Mouse (Mus musculus) c-Kit-negative CD71-positive TER-119-positive erythroid progenitor cells, embryonic 14.5 days (primary cell): ENCODE results near the gene Gpr162.
"Not testable (repeated sequence)": the region's sequence is repeated elsewhere in the genome, so short reads cannot be mapped to it uniquely, and the experiment has no call there.

ENCODE experiments used
- DNase-seq: peaks from one replicate; pipeline ENCODE4 v3.0.0-alpha.2; 2013; ENCODE audit warnings: low read depth, low spot score

Gpr162 gene

DNA sequence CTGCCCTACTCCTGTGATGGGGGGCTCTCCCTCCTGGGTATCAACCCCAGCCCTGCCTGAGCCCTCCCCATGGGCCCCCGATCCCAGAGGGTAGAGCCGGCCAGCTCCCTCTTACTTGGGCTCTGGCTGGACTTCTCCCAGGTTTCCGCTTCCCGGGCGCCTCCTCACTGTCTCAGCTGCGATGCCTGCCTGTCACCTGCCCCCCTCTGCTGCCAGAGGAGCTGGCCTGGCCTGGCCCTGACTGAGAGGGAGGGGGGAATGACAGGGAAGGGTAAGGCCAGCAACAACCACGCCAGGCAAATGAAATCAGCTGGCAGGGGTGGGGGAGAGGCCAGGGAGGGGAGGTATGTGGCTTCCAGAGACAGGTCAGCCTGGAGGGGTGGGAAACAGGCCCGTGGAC, 24.0 kb downstream of the Gpr162 start:
- DNase-seq, result no peak

DNA sequence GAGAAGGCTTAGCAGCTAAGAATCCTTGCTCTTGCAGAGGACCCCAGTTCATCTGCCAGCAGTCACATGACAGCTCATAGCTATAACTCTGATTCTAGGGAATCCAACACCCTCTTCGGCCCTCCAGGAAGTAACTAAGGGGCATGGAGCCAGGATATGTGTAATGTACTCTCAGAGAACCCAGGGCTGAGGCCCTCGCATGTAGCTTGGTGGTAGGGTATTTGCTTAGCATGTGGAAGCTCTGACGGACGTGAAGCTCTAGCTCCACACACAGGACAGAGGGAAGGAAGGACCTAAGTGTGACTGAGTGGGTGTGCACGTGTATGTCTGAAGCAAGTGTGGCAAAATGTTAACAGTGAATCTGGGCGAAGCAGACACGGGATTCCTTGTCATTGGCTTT, 27.4 kb downstream of the Gpr162 start:
- no peak for DNase-seq

DNA sequence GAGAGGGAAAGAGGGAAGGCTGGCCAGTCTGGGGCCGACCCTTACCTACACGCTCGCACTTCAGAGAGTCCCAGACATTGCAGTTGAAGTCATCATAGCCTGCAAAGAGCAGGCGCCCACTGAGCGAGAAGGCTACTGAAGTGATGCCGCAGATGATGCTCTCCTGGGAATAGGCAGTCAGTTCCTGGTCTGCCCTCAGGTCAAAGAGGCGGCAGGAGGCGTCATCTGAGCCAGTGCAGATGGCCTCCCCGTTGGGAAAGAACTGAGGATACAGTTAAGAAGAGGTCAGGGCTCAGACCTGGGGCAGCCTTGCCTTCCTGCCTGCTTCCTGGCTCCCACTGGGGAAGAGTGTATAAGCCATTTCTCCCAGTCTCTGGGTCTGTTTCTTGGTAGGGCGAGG, 28.3 kb downstream of the Gpr162 start:
- no peak for DNase-seq

GRCm38 (mm10) chr6:124834512-124835081, 29.2 kb downstream of the Gpr162 start:
- no peak for DNase-seq

DNA sequence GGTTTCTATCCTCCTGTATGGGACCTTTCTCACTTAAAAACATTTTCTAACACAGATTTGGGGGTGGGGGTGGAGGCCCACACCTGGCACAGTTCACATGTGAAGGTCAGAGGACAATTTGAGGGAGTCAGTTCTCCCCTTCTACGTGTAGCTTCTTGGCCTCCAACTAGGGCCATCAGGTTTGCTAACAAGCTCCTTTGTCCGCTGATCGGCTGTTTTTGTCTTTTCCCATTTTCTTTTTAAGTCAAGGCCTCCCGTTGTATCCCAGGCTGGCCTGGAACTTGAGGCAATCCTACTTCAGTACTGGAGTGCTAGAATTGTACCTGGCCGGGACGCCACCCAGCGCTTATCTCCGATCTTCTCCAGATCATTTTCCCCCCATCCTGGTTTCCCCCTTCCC, 32.1 kb downstream of the Gpr162 start:
- DNase-seq, result no peak

GRCm38 (mm10) chr6:124831199-124831598, 32.6 kb downstream of the Gpr162 start:
- not testable (repeated sequence) for DNase-seq

- DNase-seq, result peak; percentile 91
Measured at GRCm38 (mm10) chr6:124829799-124830700, 33.7 kb downstream of the Gpr162 start.

DNA sequence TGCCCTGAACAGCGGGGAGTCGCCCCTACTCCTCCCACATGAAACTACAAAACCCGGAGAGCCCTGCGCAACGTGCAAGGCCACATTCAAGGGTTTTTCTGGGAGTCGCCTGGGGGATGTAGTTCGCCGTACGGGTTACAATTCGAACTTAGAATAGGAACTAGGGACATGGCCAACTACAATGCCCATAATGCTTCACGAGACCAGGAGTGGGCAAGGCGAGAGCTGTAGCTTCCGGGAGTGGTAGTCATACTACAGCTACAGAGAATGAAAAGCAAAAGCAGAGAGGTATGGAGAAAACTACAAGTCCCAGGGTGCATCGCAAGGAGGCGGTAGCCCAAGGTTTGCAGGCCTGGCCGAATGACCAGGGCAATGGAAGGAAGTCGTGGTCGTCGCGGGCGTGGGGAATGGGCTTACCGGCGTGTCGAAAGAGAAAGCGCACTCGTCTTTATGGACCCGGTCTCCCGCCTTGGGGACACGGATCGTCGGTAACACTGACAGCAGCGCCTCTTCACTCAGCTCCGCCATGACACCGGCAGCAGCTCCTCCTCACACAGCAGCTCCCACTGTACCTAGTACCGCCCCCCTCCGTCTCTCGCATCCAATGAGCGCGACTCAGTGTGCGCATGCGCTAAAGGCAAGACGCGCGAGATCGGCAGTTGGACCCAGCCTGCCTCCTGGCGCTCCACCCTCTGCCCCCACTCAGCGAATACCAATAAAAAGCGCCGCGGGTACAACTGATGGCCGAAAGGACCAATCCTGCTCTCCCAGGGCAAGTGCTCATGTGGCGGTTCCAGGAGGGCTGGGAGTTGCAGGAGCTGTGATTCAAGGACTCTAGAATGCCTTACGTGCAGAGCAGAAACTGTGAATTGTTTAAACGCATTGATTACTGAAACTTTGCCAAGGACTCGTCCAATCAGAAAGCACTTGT, 34.6 kb downstream of the Gpr162 start, which contains the start of the genes Usp5 and Cdca3:
Usp5 (minus strand) TSS at position 617 of the 931 bp plus-strand sequence.
Cdca3 (plus strand) TSS at position 680 of the 931 bp plus-strand sequence.
- peak; percentile 99 for DNase-seq

DNA sequence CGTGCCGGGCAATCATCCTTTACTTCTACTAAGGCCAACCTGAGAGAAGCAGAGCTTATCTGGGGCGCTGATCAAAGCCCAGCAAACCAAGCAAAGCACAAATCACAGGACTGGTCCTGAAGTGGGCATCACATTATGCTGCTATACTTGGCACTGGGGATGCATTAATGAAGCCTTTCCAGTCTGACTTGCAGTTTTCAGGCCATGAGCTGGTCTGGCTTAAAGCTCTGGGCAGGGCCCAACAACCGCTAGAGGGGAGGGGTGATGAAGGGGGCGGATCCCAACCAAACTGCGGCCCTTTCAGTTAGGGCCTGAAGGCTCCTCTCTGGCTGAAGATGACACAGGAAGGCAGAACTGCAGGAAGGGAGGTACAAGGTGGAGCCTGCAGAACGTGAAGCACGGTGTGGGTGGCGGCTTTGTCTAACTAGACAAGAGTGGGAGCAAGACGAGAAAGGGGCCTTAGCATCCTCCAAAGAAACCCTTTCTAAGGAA, 35.6 kb downstream of the Gpr162 start:
- DNase-seq, result no peak

GRCm38 (mm10) chr6:124822049-124822448, 41.7 kb downstream of the Gpr162 start:
- no peak for DNase-seq

- DNase-seq, result no peak
Measured at GRCm38 (mm10) chr6:124820891-124821290, 42.9 kb downstream of the Gpr162 start.

- no peak for DNase-seq
Measured at GRCm38 (mm10) chr6:124817971-124818370, 45.8 kb downstream of the Gpr162 start.

DNA sequence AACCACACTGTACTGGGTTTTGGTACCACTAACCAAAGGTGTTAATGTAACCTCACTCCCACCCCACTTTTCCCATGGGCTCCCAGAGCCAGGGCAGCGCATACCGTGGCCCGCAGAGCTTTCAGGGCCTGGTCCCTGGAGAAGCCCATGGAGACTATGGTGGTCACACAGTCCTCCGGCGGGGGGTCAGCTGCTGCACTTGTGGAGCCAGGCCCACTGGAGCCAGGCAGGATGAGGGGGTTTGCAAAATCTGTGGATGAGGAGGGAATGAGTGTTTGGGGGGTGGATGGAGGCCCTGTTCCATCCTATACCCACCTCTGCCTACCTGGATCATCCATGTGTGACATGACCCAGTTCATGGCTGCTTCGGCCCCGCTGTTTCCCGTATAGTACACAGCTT, 46.2 kb downstream of the Gpr162 start:
- no peak for DNase-seq

GRCm38 (mm10) chr6:124817125-124817524, 46.7 kb downstream of the Gpr162 start:
- no peak for DNase-seq

DNA sequence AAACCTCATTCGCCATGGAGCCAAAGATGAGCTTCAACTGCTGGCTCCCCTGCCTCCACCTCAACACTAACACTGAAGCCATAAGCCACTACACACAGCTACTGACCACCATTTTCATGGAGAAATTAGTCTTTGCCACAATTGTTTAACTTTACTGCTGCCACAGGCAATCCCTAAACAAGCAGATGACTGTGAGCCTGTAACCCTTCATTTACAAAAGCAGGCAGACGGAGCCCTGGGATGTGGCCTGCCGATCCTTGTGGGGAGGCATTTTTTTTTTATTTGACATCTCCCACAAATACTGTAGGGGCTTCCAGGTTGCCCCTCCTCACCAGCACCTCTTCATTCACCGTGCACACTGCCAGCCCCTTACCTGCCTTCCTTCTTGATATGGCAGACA, 47.2 kb downstream of the Gpr162 start:
- DNase-seq, result no peak

GRCm38 (mm10) chr6:124814858-124815774, 48.7 kb downstream of the Gpr162 start:
- no peak for DNase-seq

GRCm38 (mm10) chr6:124814448-124814847, 49.3 kb downstream of the Gpr162 start:
- DNase-seq, result no peak

GRCm38 (mm10) chr6:124813933-124814332, 49.9 kb downstream of the Gpr162 start, which contains the start of gene Tpi1:
Gene Tpi1 (minus strand): TSS chr6:124814296.
- DNase-seq, result peak; percentile 66

- DNase-seq, result no peak
Measured at GRCm38 (mm10) chr6:124813496-124813895, 50.3 kb downstream of the Gpr162 start.

- DNase-seq, result no peak
Measured at GRCm38 (mm10) chr6:124812848-124813247, 50.9 kb downstream of the Gpr162 start.
